Mouse (Mus musculus) forebrain, embryonic 13.5 days (tissue): Measurements from ENCODE around the gene C1qtnf2. TPM values are rescaled to one million over a fixed set of nuclear protein-coding genes. Genes with fewer than 3 reads are reported as not detected.

ENCODE experiments used
- ATAC-seq: fragments of 200-750 bp; cut with Nextera tagmentation; 2 replicates; pipeline ENCODE4 v1.8.0; 2017
- H3K27ac ChIP-seq: fragments of 300-500 bp; sonication (generic); 2 replicates; pipeline ENCODE4 v1.5.1; 2015; ENCODE audit warnings: inconsistent platforms, mild to moderate bottlenecking, moderate library complexity
- H3K27me3 ChIP-seq: fragments of 300-500 bp; sonication (generic); 2 replicates; pipeline ENCODE4 v1.6.1; 2015; ENCODE audit warnings: mild to moderate bottlenecking, inconsistent platforms
- H3K36me3 ChIP-seq: fragments of 300-500 bp; sonication (generic); 2 replicates; pipeline ENCODE4 v1.6.1; 2015; ENCODE audit warnings: mild to moderate bottlenecking, inconsistent platforms; ENCODE audit not compliant: poor library complexity, severe bottlenecking
- H3K4me1 ChIP-seq: fragments of 300-500 bp; sonication (generic); 2 replicates; pipeline ENCODE4 v1.6.1; 2015; ENCODE audit warnings: inconsistent platforms
- H3K4me2 ChIP-seq: fragments of 300-500 bp; sonication (generic); 2 replicates; pipeline ENCODE4 v1.6.1; 2015; ENCODE audit warnings: inconsistent platforms, mild to moderate bottlenecking, moderate library complexity
- H3K4me3 ChIP-seq: fragments of 300-500 bp; sonication (generic); 2 replicates; pipeline ENCODE4 v1.5.1; 2015; ENCODE audit warnings: mild to moderate bottlenecking, inconsistent platforms
- H3K9ac ChIP-seq: fragments of 300-500 bp; sonication (generic); 2 replicates; pipeline ENCODE4 v1.6.1; 2015; ENCODE audit warnings: mild to moderate bottlenecking, inconsistent platforms
- H3K9me3 ChIP-seq: fragments of 300-500 bp; sonication (generic); replicated peaks from 2 replicates; pipeline ENCODE4 v1.6.1; 2016; ENCODE audit warnings: inconsistent platforms
- WGBS: fragments of 180-500 bp; shearing (Covaris S2); methylation state at CpG from one replicate; pipeline ENCODE4 v1.1.7; 2015; 5-methylcytosine and 5-hydroxymethylcytosine counted together
- polyA plus RNA-seq: library from polyadenylated mRNA; unstranded; fragments of >200 nt; fragmentation: Nextera tagmentation; extraction: Ambion mirVana; gene quantifications from 2 replicates; pipeline ENCODE4 v1.2.1, GENCODE M21; 2015

Gene C1qtnf2
- polyA plus RNA-seq, 1 experiment from 2014 or later, result 2.2 TPM

- H3K4me3 ChIP-seq, result no peak overlapping the region
- H3K4me1 ChIP-seq, result no peaks in the 10 kb centered on the region
- ATAC-seq, result no peak
- no peak overlapping the region for H3K4me2 ChIP-seq
- no peaks in the 10 kb centered on the region for H3K36me3 ChIP-seq
- H3K9me3 ChIP-seq, result no peaks in the 10 kb centered on the region
- no peak overlapping the region for H3K27ac ChIP-seq
- no peaks in the 10 kb centered on the region for H3K27me3 ChIP-seq
- WGBS, result 81% methylated on average over 11 of the region's 11 CpGs
- H3K9ac ChIP-seq, result no peak overlapping the region
Measured at GRCm38 (mm10) chr11:43517641-43518040, 43.6 kb downstream of the C1qtnf2 start.

- Histone ChIP-seq H3K36me3 (no peaks in the 10 kb centered on the region), H3K9ac (no peak overlapping the region), H3K27ac (no peak overlapping the region), H3K27me3 (no peaks in the 10 kb centered on the region), H3K4me2 (no peak overlapping the region), H3K4me3 (no peak overlapping the region), H3K4me1 (no peaks in the 10 kb centered on the region), H3K9me3 (no peaks in the 10 kb centered on the region)
- ATAC-seq, result no peak
Measured at GRCm38 (mm10) chr11:43518086-43518485, 44.0 kb downstream of the C1qtnf2 start.

DNA sequence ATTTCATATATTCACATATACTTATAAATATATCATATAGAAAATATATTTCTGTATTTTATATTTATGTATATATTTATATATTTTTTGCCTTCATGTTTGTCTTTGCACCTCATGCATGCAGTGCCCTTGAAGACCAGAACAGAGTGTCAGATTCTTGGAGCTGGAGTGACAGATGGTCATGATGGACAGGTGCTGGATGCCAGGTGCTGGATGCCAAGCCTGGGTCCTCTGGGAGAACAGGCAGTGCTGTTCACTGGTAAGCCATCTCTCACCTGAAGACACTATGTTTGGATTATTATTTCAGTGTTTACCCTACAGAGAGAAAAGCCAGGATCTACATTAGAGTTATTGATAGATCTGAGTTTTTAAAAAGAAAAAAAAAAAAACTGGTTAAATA is 44.7 kb downstream of the C1qtnf2 start:
- H3K27ac ChIP-seq, result no peak overlapping the region
- ATAC-seq, result no peak
- H3K9me3 ChIP-seq, result no peaks in the 10 kb centered on the region
- no peaks in the 10 kb centered on the region for H3K36me3 ChIP-seq
- H3K9ac ChIP-seq, result no peak overlapping the region
- H3K4me3 ChIP-seq, result no peak overlapping the region
- no peaks in the 10 kb centered on the region; the same call in 1 of the 2 replicates for H3K27me3 ChIP-seq
- H3K4me2 ChIP-seq, result no peak overlapping the region
- H3K4me1 ChIP-seq, result no peaks in the 10 kb centered on the region

- ATAC-seq, result no peak
- no peaks in the 10 kb centered on the region; the same call in 1 of the 2 replicates for H3K27me3 ChIP-seq
- WGBS, result 80% methylated on average over 3 of the region's 3 CpGs
Measured at GRCm38 (mm10) chr11:43520521-43520920, 46.4 kb downstream of the C1qtnf2 start.

DNA sequence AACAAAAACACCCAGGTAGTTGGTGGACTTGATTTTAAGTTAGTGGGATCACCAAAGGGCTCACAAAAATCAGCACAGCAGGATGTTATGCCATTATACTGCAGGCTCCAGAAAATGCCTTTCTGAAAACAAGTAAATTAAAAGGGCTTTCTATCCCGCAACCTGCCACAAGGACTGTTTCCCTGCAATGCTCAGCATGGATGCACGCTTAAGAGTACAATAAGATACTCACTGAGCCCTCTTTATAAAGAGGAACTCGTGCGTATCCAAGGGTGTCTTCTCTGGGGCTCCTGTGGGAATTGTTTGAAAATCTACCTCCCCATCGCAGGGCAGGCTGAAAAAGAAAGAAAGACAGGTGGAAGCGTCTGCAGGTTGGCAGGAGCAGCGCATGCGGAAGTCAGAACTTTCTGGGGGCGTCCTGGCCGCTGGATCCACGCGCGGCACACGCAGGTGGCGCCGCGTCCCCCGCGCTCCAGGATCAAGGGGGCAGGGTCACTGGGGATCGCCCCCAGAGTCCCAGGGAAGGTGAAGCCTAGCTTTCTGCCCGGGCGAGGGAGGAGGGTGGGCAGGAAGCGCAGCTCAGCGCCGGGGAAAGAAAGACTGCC is 54.1 kb downstream of the C1qtnf2 start:
- peak overlapping the region; percentile 77 for H3K4me3 ChIP-seq
- H3K36me3 ChIP-seq, result peaks cover 2% of the 10 kb centered on the region; the same call in 1 of the 2 replicates
- H3K27ac ChIP-seq, result peak overlapping the region; percentile 67
- peaks cover 30% of the 10 kb centered on the region for H3K4me1 ChIP-seq
- WGBS, result under 1% methylated on average over 22 of the region's 25 CpGs
- H3K9ac ChIP-seq, result peak overlapping the region; percentile 79
- peak; percentile 60 for ATAC-seq
- peak overlapping the region; percentile 86 for H3K4me2 ChIP-seq
- H3K27me3 ChIP-seq, result no peaks in the 10 kb centered on the region; the same call in 1 of the 2 replicates
- no peaks in the 10 kb centered on the region for H3K9me3 ChIP-seq

More at GRCm38 (mm10) chr11:43520521-43520920, 46.4 kb downstream of the C1qtnf2 start:
- Histone ChIP-seq H3K36me3 (no peaks in the 10 kb centered on the region), H3K4me3 (no peak overlapping the region), H3K27ac (no peak overlapping the region), H3K4me2 (no peak overlapping the region), H3K9ac (no peak overlapping the region), H3K9me3 (no peaks in the 10 kb centered on the region), H3K4me1 (no peaks in the 10 kb centered on the region)

- Histone ChIP-seq H3K27me3 (no peaks in the 10 kb centered on the region), H3K4me3 (peak within 1 kb of the TSS; percentile 77), H3K9ac (peak within 1 kb of the TSS; percentile 79), H3K4me2 (peak within 1 kb of the TSS; percentile 86), H3K36me3 (peaks cover 9% of the 10 kb centered on the region; the same call in 1 of the 2 replicates), H3K4me1 (peaks cover 30% of the 10 kb centered on the region), H3K9me3 (no peaks in the 10 kb centered on the region), H3K27ac (peak within 1 kb of the TSS; percentile 67)
- WGBS, result under 1% methylated on average over 71 of the region's 79 CpGs
- ATAC-seq, result peak; percentile 92
Measured at GRCm38 (mm10) chr11:43528683-43529499, 54.8 kb downstream of the C1qtnf2 start, which contains the start of gene Ccnjl. Gene Ccnjl, plus strand, starts transcription at chr11:43528784.

DNA sequence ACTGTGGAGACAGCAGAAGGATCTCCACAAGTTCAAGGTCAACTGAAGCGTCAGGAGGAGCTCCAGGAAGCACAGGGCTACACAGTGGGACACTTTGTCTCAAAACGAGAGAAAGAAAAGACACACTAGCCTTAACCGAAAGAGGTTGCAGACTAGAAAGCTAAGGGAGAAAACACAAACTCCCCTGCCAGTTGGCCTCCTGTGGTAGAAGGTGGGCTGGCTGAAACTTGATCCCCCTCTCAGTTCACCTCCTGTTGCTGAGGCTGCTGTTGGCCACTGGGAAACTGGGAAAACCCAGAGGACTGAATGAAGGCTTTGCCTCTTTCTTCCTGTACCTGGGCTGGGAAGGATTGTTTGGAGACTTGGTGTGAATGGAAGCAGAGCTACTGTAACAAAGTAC is 56.0 kb downstream of the C1qtnf2 start:
- peaks cover 30% of the 10 kb centered on the region for H3K4me1 ChIP-seq
- H3K4me3 ChIP-seq, result peak overlapping the region; percentile 77
- peaks cover 21% of the 10 kb centered on the region; the same call in 1 of the 2 replicates for H3K36me3 ChIP-seq
- no peak overlapping the region; the same call in 1 of the 2 replicates for H3K27ac ChIP-seq
- no peaks in the 10 kb centered on the region for H3K27me3 ChIP-seq
- 3% methylated on average over 3 of the region's 3 CpGs for WGBS
- no peaks in the 10 kb centered on the region for H3K9me3 ChIP-seq
- H3K4me2 ChIP-seq, result peak overlapping the region; percentile 86
- H3K9ac ChIP-seq, result no peak overlapping the region
- ATAC-seq, result no peak

DNA sequence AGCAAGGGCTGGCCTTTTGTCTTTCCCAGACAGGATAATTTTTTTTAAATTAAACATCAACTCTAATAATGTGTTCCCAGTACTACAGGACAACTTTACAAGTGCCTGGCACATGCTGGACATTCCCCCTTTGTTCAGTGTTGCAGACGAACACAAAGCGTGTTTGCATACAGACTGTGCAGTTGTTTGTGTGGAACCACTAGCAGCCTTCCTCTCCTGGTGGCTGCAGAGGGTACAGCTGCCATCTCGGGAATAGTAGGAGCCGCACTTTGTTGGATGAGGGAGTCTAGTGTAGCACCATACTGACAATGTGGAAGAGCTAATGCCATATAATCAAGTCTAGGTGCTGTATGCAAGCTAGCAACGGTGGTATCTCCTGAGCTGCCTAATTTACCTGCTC is 57.5 kb downstream of the C1qtnf2 start:
- Histone ChIP-seq H3K9me3 (no peaks in the 10 kb centered on the region), H3K27ac (no peak overlapping the region), H3K4me2 (no peak overlapping the region), H3K4me3 (no peak overlapping the region), H3K9ac (no peak overlapping the region), H3K36me3 (peaks cover 31% of the 10 kb centered on the region; the same call in 1 of the 2 replicates), H3K27me3 (no peaks in the 10 kb centered on the region), H3K4me1 (peaks cover 30% of the 10 kb centered on the region)
- 48% methylated on average over 5 of the region's 5 CpGs for WGBS
- ATAC-seq, result no peak

DNA sequence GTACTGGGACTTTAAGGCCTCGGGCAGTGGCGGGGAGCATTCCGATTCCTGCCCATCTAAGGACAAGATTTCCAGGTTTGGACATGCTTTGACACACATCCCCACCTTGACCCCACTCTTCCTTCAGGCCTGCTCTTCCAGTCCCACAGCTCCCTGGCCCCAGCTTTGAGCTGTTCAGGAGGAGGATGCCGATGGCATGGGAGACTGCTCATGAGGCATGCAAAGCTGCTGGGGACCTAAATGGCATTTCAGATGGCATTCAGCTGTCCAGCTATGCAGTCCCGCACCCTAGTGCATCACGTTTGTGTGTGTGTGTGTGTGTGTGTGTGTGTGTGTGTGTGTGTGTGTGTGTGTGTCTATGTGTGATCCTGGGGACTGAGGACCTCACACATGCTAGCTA is 63.0 kb downstream of the C1qtnf2 start:
- no peak overlapping the region for H3K27ac ChIP-seq
- H3K36me3 ChIP-seq, result peaks cover 58% of the 10 kb centered on the region
- H3K9me3 ChIP-seq, result no peaks in the 10 kb centered on the region
- no peak overlapping the region for H3K9ac ChIP-seq
- H3K4me1 ChIP-seq, result peaks cover 14% of the 10 kb centered on the region
- no peaks in the 10 kb centered on the region for H3K27me3 ChIP-seq
- 94% methylated on average over 6 of the region's 6 CpGs for WGBS
- no peak overlapping the region for H3K4me2 ChIP-seq
- no peak for ATAC-seq
- no peak overlapping the region for H3K4me3 ChIP-seq

- Histone ChIP-seq H3K4me3 (no peak overlapping the region), H3K9me3 (no peaks in the 10 kb centered on the region), H3K9ac (no peak overlapping the region), H3K4me1 (peaks cover 12% of the 10 kb centered on the region), H3K27ac (no peak overlapping the region), H3K27me3 (no peaks in the 10 kb centered on the region), H3K36me3 (peaks cover 49% of the 10 kb centered on the region), H3K4me2 (no peak overlapping the region)
- WGBS, result 18% methylated on average over 6 of the region's 6 CpGs
- peak; percentile 66; the same call in 1 of the 2 replicates for ATAC-seq
Measured at GRCm38 (mm10) chr11:43539863-43540262, 65.8 kb downstream of the C1qtnf2 start.
